Mouse (Mus musculus): ENCODE measurements at regions not wholly inside any gene's neighbourhood (a gene's known extent, or its start where the extent isn't known, plus 50 kb on each side); places are given as distances from the start of the nearest gene placed in this dataset.
A peak's percentile ranks its signal among the peaks of the same experiment; 100 is the strongest.

GRCm38 (mm10) chr3:34264811-34265210, 183.7 kb upstream of the Dnajc19 start:
- no peak for DNase-seq (ENCODE audit: extremely low spot score in 1 of 2, low spot score in 1 of 2)

DNA sequence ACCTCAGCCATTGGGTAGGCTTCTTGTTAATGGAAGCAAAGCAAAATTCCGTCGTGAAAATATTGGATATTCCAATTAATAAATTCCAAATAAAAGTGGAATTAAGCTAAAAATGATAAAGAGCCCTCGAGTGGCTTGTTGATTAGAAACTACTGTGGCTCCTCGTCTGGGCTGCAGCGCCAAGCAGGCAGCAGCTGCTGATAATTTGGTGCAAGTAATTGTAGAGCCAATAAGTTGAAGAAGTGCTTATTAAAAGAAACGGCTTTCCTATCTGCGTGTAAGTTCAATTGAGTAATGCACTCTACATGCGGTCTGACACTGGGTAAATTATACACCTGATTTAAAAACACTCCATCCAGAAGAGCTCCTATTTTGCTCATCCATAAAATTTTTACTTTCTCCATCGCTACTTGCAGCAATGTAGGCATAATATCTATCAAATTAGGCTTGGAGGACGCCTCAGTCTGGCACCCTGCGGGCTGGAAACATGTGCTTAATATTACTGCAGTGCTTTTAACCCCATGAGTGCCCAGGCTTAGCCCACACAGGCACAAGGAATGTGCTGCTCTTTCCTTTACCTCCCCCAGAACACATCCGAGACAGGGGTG, 171.7 kb upstream of the Dnajc19 start:
- no peak for DNase-seq (ENCODE audit: extremely low spot score in 1 of 2, low spot score in 1 of 2)

- DNase-seq (ENCODE audit: extremely low spot score in 1 of 2, low spot score in 1 of 2): no peak
Measured at GRCm38 (mm10) chr3:34242126-34242525, 161.0 kb upstream of the Dnajc19 start.

DNA sequence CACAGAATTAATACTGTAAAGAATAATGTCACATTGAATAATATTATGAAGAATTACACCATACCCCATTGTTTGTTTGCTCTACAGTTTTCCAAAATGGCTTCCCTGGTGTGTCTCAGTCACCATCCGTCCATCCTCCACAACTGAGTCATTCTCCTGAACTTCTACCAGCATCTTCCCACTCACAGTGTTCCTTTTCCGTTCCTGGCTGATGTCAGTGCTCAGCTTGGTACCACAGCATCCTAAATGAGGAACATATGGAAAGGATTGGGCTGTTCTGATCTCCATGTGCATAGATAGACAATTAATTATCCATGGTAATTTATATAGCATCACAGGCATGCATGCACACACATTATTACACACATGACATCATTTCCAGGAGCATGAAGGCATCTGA, 158.9 kb upstream of the Dnajc19 start:
- no peak for DNase-seq (ENCODE audit: extremely low spot score in 1 of 2, low spot score in 1 of 2)

DNA sequence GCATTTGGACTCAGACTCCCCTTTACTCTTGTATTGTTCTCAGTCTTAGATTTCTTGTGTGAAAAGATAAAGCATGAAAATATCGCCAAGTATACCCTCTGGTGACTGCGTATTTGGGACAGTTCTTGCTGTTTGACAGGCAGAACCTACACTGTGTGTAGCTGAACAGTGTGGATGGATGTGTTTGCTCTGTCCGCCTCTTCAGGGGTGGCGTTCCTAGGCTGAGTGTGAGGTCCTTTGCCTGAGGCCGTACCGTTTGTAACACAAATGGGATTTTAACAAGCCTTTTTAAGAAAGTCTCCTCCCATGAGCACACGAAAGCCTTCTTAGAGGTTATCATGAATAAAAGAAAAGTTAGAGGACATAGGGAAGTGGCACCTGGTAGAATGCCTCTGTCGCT, 153.3 kb upstream of the Dnajc19 start:
- no peak for DNase-seq (ENCODE audit: extremely low spot score in 1 of 2, low spot score in 1 of 2)

GRCm38 (mm10) chr3:34232329-34233250, 151.5 kb upstream of the Dnajc19 start:
- DNase-seq (ENCODE audit: extremely low spot score in 1 of 2, low spot score in 1 of 2): no peak

- DNase-seq (ENCODE audit: extremely low spot score in 1 of 2, low spot score in 1 of 2): peak; percentile 14 to 17
Measured at GRCm38 (mm10) chr3:34231593-34232328, 150.6 kb upstream of the Dnajc19 start.

DNA sequence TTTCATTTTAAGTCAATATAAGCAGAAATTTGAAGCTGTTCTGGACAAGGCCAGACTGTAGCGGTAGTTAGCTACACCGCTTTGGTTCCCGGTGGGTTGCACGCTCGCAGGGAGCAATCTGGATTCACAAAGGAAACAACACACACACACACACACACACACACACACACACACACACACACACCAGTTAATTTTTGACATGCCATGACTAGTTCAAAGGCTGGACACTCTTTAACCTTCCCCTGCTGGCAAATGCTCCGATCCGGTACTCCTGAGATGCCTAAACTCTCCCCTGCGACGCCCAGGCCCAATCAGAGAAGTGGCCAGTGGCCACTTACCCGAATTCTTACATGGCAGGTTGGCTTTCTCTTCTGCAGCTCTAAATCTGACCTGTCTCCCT, 141.2 kb upstream of the Dnajc19 start:
- no peak for DNase-seq (ENCODE audit: extremely low spot score in 1 of 2, low spot score in 1 of 2)

DNA sequence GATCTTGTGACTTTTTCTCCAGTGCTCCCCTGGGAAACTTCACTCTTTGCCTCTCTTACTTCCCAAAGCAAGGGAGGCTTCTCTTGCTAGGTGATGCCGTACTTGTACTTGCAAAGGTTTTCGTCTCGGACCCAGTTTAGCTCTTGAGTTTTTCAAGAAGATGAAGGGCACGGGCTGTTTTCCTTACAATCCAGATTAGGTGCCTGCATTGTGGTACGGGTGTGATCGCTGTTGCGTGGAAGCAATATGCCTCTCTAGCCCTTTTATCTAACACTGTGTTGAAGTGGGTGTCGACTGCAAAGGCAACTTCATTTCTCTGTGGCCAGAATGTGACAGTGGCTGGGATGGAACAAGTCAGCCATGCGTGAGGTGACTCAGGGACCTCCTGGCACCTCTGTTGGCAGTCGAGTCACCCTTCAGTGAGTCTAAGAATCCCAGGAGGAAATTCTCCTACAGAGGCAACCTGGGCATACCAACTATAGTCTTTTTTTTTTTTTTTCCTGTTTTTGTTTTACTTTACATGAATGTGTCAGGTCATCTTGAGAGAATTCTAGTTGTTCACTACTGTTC, 138.7 kb upstream of the Dnajc19 start:
- no peak for DNase-seq (ENCODE audit: extremely low spot score in 1 of 2, low spot score in 1 of 2)

- DNase-seq (ENCODE audit: extremely low spot score in 1 of 2, low spot score in 1 of 2): no peak
Measured at GRCm38 (mm10) chr3:34219096-34219495, 138.0 kb upstream of the Dnajc19 start.

GRCm38 (mm10) chr3:34217911-34218310, 136.8 kb upstream of the Dnajc19 start:
- no peak for DNase-seq (ENCODE audit: extremely low spot score in 1 of 2, low spot score in 1 of 2)

- no peak for DNase-seq (ENCODE audit: extremely low spot score in 1 of 2, low spot score in 1 of 2)
Measured at GRCm38 (mm10) chr3:34214233-34214632, 133.1 kb upstream of the Dnajc19 start.

DNA sequence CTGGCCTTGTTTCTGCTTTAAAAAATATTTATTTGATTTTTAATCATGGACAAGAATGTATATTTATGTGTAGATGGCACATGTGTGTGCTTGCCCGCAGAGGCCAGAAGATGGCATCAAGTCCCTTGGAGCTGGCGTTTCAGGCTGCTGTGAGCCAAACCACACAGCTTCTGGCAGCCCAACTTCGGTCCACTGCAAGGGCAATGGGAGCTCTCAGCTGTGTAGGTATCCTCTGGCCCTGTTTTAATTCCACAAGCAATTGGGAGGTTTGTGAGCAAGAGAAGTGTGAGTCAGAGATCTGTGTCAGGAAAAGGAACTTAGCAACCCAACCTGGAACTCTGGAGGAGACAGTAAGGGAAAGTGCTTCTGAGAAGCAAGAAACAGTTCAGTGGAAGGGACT, 125.3 kb upstream of the Dnajc19 start:
- DNase-seq (ENCODE audit: extremely low spot score in 1 of 2, low spot score in 1 of 2): no peak

GRCm38 (mm10) chr3:34198228-34198627, 117.1 kb upstream of the Dnajc19 start:
- peak; percentile 27 to 42 for DNase-seq (ENCODE audit: extremely low spot score in 1 of 2, low spot score in 1 of 2)

DNA sequence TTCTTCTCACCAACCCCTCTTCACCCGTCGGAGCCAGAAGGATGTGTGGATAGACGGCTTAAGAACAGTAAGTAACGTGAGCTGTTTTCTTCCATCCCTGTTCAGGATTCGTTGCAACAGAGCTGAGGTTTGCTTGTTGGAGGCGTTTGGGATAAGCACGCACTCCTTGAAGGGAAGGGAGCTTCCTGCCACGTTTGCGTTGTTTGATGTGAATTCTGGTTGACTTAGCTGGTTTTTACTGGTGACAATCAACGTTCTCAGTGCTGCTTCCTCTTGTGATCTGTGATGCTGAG, 116.0 kb upstream of the Dnajc19 start:
- DNase-seq (ENCODE audit: extremely low spot score in 1 of 2, low spot score in 1 of 2): no peak

DNA sequence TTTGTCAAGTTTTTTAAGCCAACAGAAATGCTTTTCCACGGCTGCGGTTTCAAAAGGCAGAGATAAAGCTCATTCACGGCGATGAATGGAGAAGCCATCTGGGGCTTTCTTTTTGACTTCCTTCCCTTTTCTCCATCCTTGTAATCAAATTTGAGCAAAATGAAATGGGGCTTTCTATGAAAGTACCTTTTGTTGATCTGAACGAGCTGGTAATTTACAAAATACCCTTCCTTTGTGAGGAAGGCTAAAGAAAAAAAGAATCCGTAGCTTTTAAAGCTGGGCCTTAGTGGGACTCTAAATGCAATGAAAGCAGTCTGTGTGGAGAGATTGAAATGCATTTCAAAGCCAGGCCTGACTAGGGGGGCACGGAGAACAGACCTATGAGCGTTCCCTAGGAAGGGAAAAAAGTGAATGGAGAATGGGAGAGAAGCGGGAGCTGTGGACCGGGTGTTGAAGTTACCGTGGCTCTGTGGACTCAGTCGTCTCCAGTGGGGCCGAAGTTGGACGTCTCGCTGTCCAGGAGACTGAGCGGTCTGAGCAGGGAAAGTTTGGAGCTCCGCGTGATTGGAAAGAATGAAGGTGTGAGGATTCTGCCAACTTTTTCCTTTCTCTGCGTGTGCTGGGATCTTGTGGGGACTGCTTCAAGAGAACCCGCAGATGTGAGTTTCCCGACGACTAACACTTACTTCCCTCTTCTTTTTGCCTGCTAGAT, 115.5 kb upstream of the Dnajc19 start:
- DNase-seq (ENCODE audit: extremely low spot score in 1 of 2, low spot score in 1 of 2): no peak

DNA sequence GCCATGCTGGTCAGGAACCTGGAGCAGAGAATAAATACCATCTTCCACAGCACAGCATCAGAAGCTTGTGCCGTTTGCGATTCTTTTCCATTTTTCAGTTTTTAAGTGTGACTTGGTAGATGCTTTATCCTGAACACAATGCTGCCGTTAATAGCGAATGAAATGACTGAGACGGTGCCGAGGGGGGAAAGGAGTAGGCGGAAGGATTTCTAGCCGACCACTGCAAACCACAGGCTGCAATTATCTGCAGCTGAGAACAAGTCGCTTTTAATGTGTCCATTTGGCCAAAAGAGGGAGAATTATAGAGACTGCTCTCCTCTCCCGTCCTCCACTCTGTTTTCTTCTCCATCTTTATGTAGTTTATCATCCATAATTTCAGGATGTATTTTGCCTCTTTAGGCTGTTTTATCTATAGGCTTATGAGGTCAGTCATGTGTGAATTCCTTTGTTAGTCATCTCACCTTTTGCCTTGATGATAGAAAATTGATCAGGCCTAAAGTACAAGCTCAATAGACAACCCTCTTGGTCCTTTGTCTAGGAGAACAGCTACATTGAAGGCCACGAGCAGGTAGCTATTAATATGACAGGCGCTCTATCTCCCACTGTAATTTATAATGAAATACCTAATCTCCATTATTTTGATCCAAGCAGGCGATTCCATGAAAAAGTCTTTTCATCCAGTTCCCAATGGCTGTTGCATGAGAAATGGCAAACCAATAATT, 114.8 kb upstream of the Dnajc19 start:
- no peak for DNase-seq (ENCODE audit: extremely low spot score in 1 of 2, low spot score in 1 of 2)

- no peak for DNase-seq (ENCODE audit: extremely low spot score in 1 of 2, low spot score in 1 of 2)
Measured at GRCm38 (mm10) chr3:34173416-34174097, 92.4 kb upstream of the Dnajc19 start.

GRCm38 (mm10) chr3:34172899-34173298, 91.8 kb upstream of the Dnajc19 start:
- DNase-seq (ENCODE audit: extremely low spot score in 1 of 2, low spot score in 1 of 2): no peak
